Mouse (Mus musculus) olfactory bulb, adult 2 months (tissue): Measurements from ENCODE around the gene Col17a1. TPM values are rescaled to one million over a fixed set of nuclear protein-coding genes. Genes with fewer than 3 reads are reported as not detected.
A peak's percentile ranks its signal among the peaks of the same experiment; 100 is the strongest.

ENCODE experiments used
- H3K27ac ChIP-seq: fragments of 200-500 bp; 2 replicates; pipeline ENCODE4 v1.5.1; 2012; ENCODE audit warnings: low read depth, low read length; ENCODE audit not compliant: insufficient read depth
- H3K4me1 ChIP-seq: fragments of 200-500 bp; 2 replicates; pipeline ENCODE4 v1.6.1; 2012; ENCODE audit warnings: low read length; ENCODE audit not compliant: control insufficient read depth, insufficient read depth
- H3K4me3 ChIP-seq: fragments of 200-500 bp; 2 replicates; pipeline ENCODE4 v1.5.1; 2012; ENCODE audit warnings: mild to moderate bottlenecking, low read depth, low read length, moderate library complexity; ENCODE audit not compliant: insufficient read depth
- CTCF ChIP-seq: fragments of 200-500 bp; IDR thresholded peaks from 2 replicates; pipeline ENCODE4 v1.5.1; 2012; ENCODE audit warnings: low read depth, mild to moderate bottlenecking, low read length, moderate library complexity; ENCODE audit not compliant: insufficient read depth
- POLR2A ChIP-seq: fragments of 200-500 bp; IDR thresholded peaks from 2 replicates; pipeline ENCODE4 v1.6.1; 2012; ENCODE audit warnings: mild to moderate bottlenecking, low read depth, low read length, moderate library complexity; ENCODE audit not compliant: insufficient read depth
- WGBS: fragments of 180-500 bp; shearing (Covaris S2); methylation state at CpG from one replicate; pipeline ENCODE4 v1.1.7; 2018; 5-methylcytosine and 5-hydroxymethylcytosine counted together
- polyA plus RNA-seq: library from polyadenylated mRNA; stranded (reverse); fragments of >200 nt; gene quantifications from 2 replicates; pipeline ENCODE4 v1.2.4, GENCODE M21; 2012; ENCODE audit warnings: low replicate concordance; ENCODE audit not compliant: missing spikeins, insufficient read depth, insufficient read length

Gene Col17a1
- polyA plus RNA-seq: not detected in 2 replicates

DNA sequence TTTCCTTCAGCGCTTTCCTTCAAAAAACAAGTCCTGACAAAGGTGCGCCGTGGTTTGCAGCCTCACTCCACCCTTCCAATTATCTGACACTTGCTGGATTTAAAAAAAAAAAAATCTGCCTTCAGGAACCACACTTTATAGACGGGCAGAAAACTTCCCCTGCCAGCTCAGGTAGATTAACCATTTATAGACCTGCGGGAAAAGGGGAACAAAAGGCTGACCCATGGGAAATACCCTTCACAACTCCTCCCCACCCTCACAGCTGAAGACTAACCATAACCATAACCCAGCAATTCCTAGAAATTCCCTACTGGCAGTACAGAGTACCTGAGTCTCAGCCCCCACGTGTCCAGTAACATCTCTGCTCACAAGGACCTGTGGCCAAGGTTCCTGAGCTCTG, at the start of gene Col17a1:
Gene Col17a1, minus strand, starts transcription at position 101 of the 400 bp plus-strand sequence.
- no peak within 1 kb of the TSS for H3K4me3 ChIP-seq
- no peak for TF ChIP-seq CTCF
- TF ChIP-seq POLR2A: no peak
- 92% methylated on average over 6 of the region's 6 CpGs for WGBS
- H3K4me1 ChIP-seq: no peaks in the 10 kb centered on the region
- no peak within 1 kb of the TSS for H3K27ac ChIP-seq

DNA sequence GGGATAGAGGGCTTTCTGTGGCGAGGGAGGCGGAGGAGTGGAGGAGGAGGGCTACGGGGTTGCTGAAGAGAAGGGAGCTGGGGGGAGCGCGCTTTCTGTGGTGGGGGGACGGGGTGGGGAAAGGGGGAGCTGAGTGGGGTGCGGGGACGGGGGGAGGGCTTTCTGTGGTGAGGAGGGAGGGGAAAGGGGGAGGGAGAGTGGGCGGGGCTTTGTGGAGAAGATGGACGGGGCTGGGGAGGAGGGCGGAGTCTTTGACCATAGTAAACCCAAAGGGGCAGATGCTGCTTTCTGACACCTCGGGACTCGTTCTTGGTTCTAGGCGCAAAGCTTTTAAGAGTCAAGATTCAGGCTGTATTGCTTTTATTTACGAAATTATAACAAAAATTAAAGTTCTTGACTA, 40.0 kb upstream of the Col17a1 start:
- Histone ChIP-seq H3K27ac (peak overlapping the region; percentile 87; the same call in 1 of the 2 replicates), H3K4me1 (peaks cover 4% of the 10 kb centered on the region; the same call in 1 of the 2 replicates), H3K4me3 (peak overlapping the region; percentile 99)
- WGBS: 3% methylated on average over 14 of the region's 15 CpGs
- TF ChIP-seq POLR2A (no peak), CTCF (no peak)

DNA sequence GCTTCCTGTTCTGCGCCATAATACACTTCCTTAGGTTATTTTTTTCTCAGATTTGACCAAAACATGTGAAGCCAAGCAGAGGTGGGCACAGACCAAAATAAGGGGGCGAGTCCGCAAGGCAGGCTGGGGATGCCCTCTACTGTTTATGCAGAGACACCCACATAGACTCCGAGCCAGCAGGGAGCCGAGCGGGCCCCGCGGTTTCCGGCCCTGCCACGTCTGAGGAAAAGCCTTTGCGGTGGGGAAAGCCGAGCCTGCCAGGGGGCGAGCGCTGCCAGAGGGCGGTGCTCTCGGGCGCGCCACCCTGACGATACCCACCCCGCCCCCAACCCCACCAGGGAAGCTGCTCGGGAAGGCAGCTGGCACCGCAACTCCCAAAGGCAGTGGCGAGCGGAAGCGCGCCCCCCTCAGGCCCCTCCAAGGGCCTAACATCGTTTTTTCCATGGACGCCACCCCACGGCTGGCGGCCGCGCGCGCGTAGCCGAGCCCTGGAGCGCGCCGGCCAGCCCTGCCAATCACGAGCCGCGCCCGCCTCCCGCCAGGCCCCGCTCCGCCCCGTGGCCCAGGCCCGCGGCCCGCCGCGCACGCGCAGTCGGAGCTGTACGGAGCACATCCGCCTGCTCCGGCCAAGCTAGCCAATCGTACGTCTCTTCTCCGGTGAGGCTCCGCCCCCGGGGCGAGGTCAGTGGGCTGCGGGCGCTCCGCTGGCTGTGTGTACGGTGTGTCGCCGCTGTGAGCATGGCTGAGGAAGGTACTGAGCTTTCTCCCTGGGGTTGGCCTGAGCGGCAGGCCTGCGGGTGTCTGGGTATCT, 39.4 kb upstream of the Col17a1 start, which contains the start of gene Sfr1:
Gene Sfr1, plus strand, starts transcription at position 612 of the 811 bp plus-strand sequence.
- TF ChIP-seq CTCF (no peak), POLR2A (peak; percentile 92)
- peaks cover 4% of the 10 kb centered on the region; the same call in 1 of the 2 replicates for H3K4me1 ChIP-seq
- WGBS: under 1% methylated on average over 72 of the region's 72 CpGs
- peak within 1 kb of the TSS; percentile 99 for H3K4me3 ChIP-seq
- peak within 1 kb of the TSS; percentile 87 for H3K27ac ChIP-seq

DNA sequence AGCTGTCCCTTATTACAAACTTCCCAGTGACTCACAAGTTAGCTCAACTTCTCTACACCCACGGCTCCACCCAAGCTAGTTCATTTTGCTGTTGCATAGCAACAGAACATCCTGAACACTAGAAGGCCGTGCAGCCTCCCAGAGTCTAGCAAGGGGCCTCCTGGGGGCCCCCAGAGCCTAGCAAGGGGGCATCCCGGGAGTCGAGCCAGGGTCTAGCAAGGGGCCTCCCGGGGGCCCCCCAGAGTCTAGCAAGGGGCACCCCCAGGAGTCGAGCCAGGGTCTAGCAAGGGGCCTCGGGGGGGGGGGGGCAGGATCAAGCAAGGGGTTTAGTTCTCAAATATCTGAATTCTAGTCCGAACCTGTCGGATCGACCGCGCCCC, 38.8 kb upstream of the Col17a1 start:
- WGBS: under 1% methylated on average over 12 of the region's 12 CpGs
- TF ChIP-seq CTCF: no peak
- TF ChIP-seq POLR2A: no peak
- peak overlapping the region; percentile 57 for H3K4me3 ChIP-seq
- H3K4me1 ChIP-seq: peaks cover 7% of the 10 kb centered on the region
- H3K27ac ChIP-seq: peak overlapping the region; percentile 87

DNA sequence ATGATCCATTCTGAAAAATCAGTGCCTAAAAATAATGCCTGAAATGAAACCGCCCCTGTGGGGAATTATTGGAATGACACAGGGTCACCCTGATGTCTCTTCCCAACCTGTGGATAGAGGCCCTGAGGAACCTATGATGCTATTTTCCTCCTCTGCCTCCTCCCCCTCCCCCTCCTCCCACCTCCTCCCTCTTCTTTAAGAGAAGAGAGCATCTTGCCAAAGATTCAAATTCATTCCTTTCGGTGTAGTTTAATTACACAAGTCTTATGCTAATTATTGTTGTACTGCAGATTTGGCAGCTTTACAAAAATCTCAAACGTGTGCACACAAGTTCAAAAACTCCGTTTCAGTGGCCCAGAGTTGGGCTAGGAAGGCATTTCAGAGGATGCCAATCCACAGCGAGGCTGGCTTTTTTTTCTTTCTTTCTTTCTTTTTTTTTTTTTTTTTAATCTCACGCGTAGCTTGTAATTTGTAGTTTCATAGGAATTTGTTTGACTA, 33.8 kb upstream of the Col17a1 start:
- no peak for TF ChIP-seq POLR2A
- no peak for TF ChIP-seq CTCF
- H3K4me1 ChIP-seq: peaks cover 3% of the 10 kb centered on the region
- H3K4me3 ChIP-seq: no peak overlapping the region
- 22% methylated on average over 7 of the region's 7 CpGs for WGBS
- no peak overlapping the region for H3K27ac ChIP-seq

DNA sequence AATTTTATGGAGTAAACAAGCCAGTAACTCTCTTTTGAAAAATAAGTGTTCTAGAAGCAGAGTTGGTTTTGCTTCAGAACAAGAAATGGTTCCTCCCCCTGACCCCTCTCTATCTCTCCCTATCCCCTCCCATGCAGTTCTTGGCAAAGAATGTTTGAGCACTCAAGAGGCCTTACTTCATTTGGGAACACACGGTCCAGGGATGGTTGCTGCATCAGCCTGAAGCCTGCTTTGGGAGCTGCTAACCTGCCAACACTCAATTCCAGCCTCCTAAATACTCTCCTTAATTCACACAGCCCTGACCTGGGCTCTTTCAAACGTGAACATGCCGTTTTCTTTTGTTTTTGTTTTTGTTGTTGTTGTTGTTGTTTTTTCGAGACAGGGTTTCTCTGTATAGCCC, 33.0 kb upstream of the Col17a1 start:
- 77% methylated on average over 4 of the region's 4 CpGs for WGBS
- no peak for TF ChIP-seq POLR2A
- no peak for TF ChIP-seq CTCF
- Histone ChIP-seq H3K4me3 (no peak overlapping the region), H3K4me1 (peaks cover 3% of the 10 kb centered on the region), H3K27ac (no peak overlapping the region)

DNA sequence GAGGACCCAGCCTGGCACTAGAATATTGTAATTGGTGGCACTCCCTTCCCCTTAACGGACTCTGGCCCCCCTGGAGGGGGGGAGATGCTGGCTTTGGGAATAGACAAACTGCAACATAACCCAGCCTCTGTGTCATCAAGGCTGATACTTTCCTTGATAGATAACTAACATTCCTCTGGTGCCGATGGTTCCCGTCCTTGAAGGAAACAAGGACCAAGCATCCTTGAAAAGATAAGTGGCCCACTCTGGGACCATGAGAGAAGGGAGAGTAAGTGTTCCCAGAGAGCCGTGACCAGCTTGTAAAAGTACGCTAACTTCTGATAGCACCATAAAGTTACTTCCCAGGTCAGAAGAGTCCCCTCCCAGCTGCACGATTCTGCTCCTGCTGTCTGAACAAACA, 30.6 kb upstream of the Col17a1 start:
- 84% methylated on average over 6 of the region's 6 CpGs for WGBS
- H3K27ac ChIP-seq: no peak overlapping the region
- H3K4me3 ChIP-seq: no peak overlapping the region
- H3K4me1 ChIP-seq: peaks cover 3% of the 10 kb centered on the region
- TF ChIP-seq POLR2A (no peak), CTCF (no peak)

DNA sequence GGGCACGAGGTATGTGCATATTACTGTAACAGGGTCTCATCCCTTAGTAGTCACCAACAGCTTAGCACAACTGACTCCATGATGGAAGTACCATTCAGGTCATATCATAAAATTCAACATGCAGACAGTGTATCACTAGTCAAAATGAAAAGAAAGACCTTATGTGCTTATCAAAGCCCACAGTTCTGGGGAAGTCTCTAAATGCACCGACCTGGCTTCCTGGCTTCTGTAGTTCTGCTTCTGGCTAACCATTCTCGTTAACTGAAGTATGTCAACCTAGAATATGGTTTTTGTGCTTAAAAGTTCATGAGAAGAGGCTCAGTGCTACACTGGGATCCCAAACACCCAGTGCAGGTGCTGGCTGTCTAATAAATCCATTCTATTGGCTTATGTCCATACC, 27.3 kb upstream of the Col17a1 start:
- Histone ChIP-seq H3K27ac (no peak overlapping the region), H3K4me1 (no peaks in the 10 kb centered on the region), H3K4me3 (no peak overlapping the region)
- WGBS: 97% methylated on average over 3 of the region's 3 CpGs
- no peak for TF ChIP-seq POLR2A
- no peak for TF ChIP-seq CTCF

DNA sequence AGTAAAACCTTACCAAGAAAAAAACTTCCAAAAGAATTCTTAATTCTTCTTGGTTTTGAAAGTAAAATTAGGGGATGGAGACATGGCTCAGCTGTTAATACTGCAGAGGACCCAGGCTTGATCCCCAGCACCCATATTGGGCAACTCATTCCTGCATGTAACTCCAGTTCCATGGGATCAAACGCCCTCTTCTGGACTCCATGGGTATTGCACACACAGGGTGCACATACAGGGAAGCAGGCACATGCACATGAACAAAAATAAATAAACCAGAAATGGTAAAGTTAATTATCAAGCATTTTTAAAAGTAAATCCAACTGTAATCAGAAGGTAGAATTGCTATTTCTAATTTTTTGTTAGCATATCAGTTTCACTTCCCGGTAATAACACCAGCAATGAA, 24.2 kb upstream of the Col17a1 start:
- no peak overlapping the region for H3K4me3 ChIP-seq
- WGBS: 62% methylated on average over 2 of the region's 2 CpGs
- no peaks in the 10 kb centered on the region for H3K4me1 ChIP-seq
- no peak overlapping the region for H3K27ac ChIP-seq
- TF ChIP-seq POLR2A (no peak), CTCF (no peak)

DNA sequence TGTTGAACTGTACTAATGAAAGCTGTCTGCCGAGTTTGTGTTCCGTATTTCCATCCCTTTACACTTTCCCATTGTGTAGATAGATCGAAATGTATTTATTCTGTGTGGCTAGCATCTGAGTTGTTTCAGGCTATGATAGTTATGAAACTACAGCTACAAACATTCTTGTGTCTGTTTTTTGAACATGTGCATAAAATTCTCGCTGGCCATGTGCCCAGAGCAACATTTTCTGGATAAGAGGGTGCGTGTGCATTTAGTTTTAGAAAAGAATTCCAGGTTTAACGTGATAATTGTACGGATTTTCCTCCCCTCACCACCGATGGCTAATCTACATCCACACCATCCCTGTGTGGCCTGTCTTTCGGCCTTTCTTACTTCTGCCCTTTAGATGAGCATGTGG, 21.6 kb upstream of the Col17a1 start:
- TF ChIP-seq POLR2A: no peak
- TF ChIP-seq CTCF: no peak
- no peak overlapping the region for H3K4me3 ChIP-seq
- 79% methylated on average over 9 of the region's 9 CpGs for WGBS
- no peaks in the 10 kb centered on the region for H3K4me1 ChIP-seq
- H3K27ac ChIP-seq: no peak overlapping the region
